Mouse (Mus musculus) MEL (cell line): ENCODE measurements at regions not wholly inside any gene's neighbourhood (a gene's known extent, or its start where the extent isn't known, plus 50 kb on each side); places are given as distances from the start of the nearest gene placed in this dataset.

ENCODE experiments used
- DNase-seq: peaks from one replicate; pipeline ENCODE4 v3.0.0; 2011; ENCODE audit warnings: low read depth, low spot score
- H3K27ac ChIP-seq: 2 replicates; pipeline ENCODE4 v1.5.1; 2012; ENCODE audit warnings: low read depth, mild to moderate bottlenecking, control low read depth, low read length, moderate library complexity; ENCODE audit not compliant: control insufficient read depth
- H3K27me3 ChIP-seq, 2 experiments: fragments of 150-350 bp in 1 of 2; sonication (generic) in 1 of 2; 2 replicates each; pipeline ENCODE4 v1.6.1; 2012; ENCODE audit warnings: low read length in 2 of 2, mild to moderate bottlenecking in 2 of 2, improper control_type of control experiment in 1 of 2, moderate library complexity in 1 of 2; ENCODE audit not compliant: insufficient read depth in 2 of 2, control insufficient read depth in 1 of 2
- H3K36me3 ChIP-seq, 2 experiments: 2 replicates each; pipeline ENCODE4 v1.6.1; 2012 to 2014; ENCODE audit warnings: low read length in 2 of 2, improper control_type of control experiment in 1 of 2, inconsistent platforms in 1 of 2, mild to moderate bottlenecking in 1 of 2; ENCODE audit not compliant: insufficient read depth in 2 of 2, control insufficient read depth in 1 of 2
- H3K4me1 ChIP-seq, 2 experiments: fragments of 150-350 bp in 1 of 2; sonication (generic) in 1 of 2; 2 replicates each; pipeline ENCODE4 v1.6.1; 2012; ENCODE audit warnings: low read length in 2 of 2, improper control_type of control experiment in 1 of 2, mild to moderate bottlenecking in 1 of 2; ENCODE audit not compliant: insufficient read depth in 2 of 2, control insufficient read depth in 1 of 2
- H3K4me3 ChIP-seq, 2 experiments: fragments of 150-350 bp in 1 of 2; sonication (generic) in 1 of 2; 2 replicates each; pipeline ENCODE4 v1.5.1; 2012; ENCODE audit warnings: low read depth in 2 of 2, low read length in 2 of 2, mild to moderate bottlenecking in 2 of 2, moderate library complexity in 2 of 2, control low read depth in 1 of 2, improper control_type of control experiment in 1 of 2; ENCODE audit not compliant: control insufficient read depth in 1 of 2, insufficient read depth in 1 of 2
- H3K79me2 ChIP-seq: 2 replicates; pipeline ENCODE4 v1.6.1; 2012; ENCODE audit warnings: mild to moderate bottlenecking, low read length, moderate library complexity; ENCODE audit not compliant: control insufficient read depth, poor library complexity, insufficient read depth
- H3K9ac ChIP-seq: 2 replicates; pipeline ENCODE4 v1.6.1; 2012; ENCODE audit warnings: low read depth, mild to moderate bottlenecking, control low read depth, low read length, moderate library complexity; ENCODE audit not compliant: control insufficient read depth, poor library complexity, severe bottlenecking
- H3K9me3 ChIP-seq: fragments of 150-350 bp; sonication (generic); replicated peaks from 2 replicates; pipeline ENCODE4 v1.6.1; 2012; ENCODE audit warnings: mild to moderate bottlenecking, low read length, improper control_type of control experiment, moderate library complexity; ENCODE audit not compliant: insufficient read depth
- BHLHE40 ChIP-seq: IDR thresholded peaks from 2 replicates; pipeline ENCODE4 v1.6.1; 2012; ENCODE audit warnings: low read depth, mild to moderate bottlenecking, inconsistent platforms, low read length, improper control_type of control experiment, borderline replicate concordance
- CHD1 ChIP-seq: IDR thresholded peaks from 2 replicates; pipeline ENCODE4 v1.6.1; 2012; ENCODE audit warnings: low read depth, mild to moderate bottlenecking, inconsistent platforms, low read length, improper control_type of control experiment
- CTCF ChIP-seq, 3 experiments: IDR thresholded peaks in 2 of 3; conservative IDR thresholded peaks in 1 of 3; 2 replicates each; pipeline ENCODE4 v1.5.1; 2011 to 2012; ENCODE audit warnings: low read length in 3 of 3, low read depth in 2 of 3, mild to moderate bottlenecking in 2 of 3, improper control_type of control experiment in 1 of 3, inconsistent platforms in 1 of 3, mixed read lengths in 1 of 3, moderate library complexity in 1 of 3; ENCODE audit not compliant: control insufficient read depth in 1 of 3, insufficient read depth in 1 of 3, poor library complexity in 1 of 3, severe bottlenecking in 1 of 3
- EP300 ChIP-seq, 2 experiments: IDR thresholded peaks; 2 replicates each; pipeline ENCODE4 v1.6.1; 2011; ENCODE audit warnings: improper control_type of control experiment in 2 of 2, low read length in 2 of 2, low read depth in 1 of 2, mild to moderate bottlenecking in 1 of 2
- ETS1 ChIP-seq: IDR thresholded peaks from 2 replicates; pipeline ENCODE4 v1.6.1; 2012; ENCODE audit warnings: low read depth, mild to moderate bottlenecking, inconsistent platforms, low read length, improper control_type of control experiment, moderate library complexity
- HCFC1 ChIP-seq: IDR thresholded peaks from 2 replicates; pipeline ENCODE4 v1.6.1; 2012; ENCODE audit warnings: low read depth, mild to moderate bottlenecking, inconsistent platforms, low read length, improper control_type of control experiment, moderate library complexity
- MYB ChIP-seq: IDR thresholded peaks from 2 replicates; pipeline ENCODE4 v1.6.1; 2011; ENCODE audit warnings: mild to moderate bottlenecking, low read depth, low read length, improper control_type of control experiment
- MYC ChIP-seq: IDR thresholded peaks from 2 replicates; pipeline ENCODE4 v1.6.1; 2011; ENCODE audit warnings: low read depth, mild to moderate bottlenecking, low read length, improper control_type of control experiment, moderate library complexity
- NELFE ChIP-seq: IDR thresholded peaks from 2 replicates; pipeline ENCODE4 v1.6.1; 2011; ENCODE audit warnings: low read depth, low read length, improper control_type of control experiment
- NRF1 ChIP-seq: IDR thresholded peaks from 2 replicates; pipeline ENCODE4 v1.6.1; 2014; ENCODE audit warnings: low read depth, mild to moderate bottlenecking, inconsistent platforms, low read length, improper control_type of control experiment, moderate library complexity; ENCODE audit not compliant: poor library complexity, insufficient read depth, severe bottlenecking
- RAD21 ChIP-seq: IDR thresholded peaks from 2 replicates; pipeline ENCODE4 v1.6.1; 2011; ENCODE audit warnings: mild to moderate bottlenecking, low read depth, low read length, improper control_type of control experiment
- SMC3 ChIP-seq: IDR thresholded peaks from 2 replicates; pipeline ENCODE4 v1.6.1; 2011; ENCODE audit warnings: low read depth, low read length, improper control_type of control experiment
- TAL1 ChIP-seq: IDR thresholded peaks from 2 replicates; pipeline ENCODE4 v1.6.1; 2012; ENCODE audit warnings: mild to moderate bottlenecking, inconsistent platforms, low read length, moderate library complexity, mixed read lengths
- UBTF ChIP-seq: IDR thresholded peaks from 2 replicates; pipeline ENCODE4 v1.6.1; 2012; ENCODE audit warnings: low read depth, mild to moderate bottlenecking, inconsistent platforms, low read length, improper control_type of control experiment, moderate library complexity, borderline replicate concordance; ENCODE audit not compliant: insufficient read depth
- USF1 ChIP-seq: IDR thresholded peaks from 2 replicates; pipeline ENCODE4 v1.6.1; 2014; ENCODE audit warnings: low read depth, mild to moderate bottlenecking, inconsistent platforms, low read length, improper control_type of control experiment, moderate library complexity
- ZC3H11A ChIP-seq: IDR thresholded peaks from 2 replicates; pipeline ENCODE4 v1.6.1; 2012; ENCODE audit warnings: low read depth, mild to moderate bottlenecking, inconsistent platforms, low read length, improper control_type of control experiment
- ZNF384 ChIP-seq: IDR thresholded peaks from 2 replicates; pipeline ENCODE4 v1.6.1; 2012; ENCODE audit warnings: low read depth, mild to moderate bottlenecking, inconsistent platforms, low read length, improper control_type of control experiment

- no peak for DNase-seq
- Histone ChIP-seq H3K4me3 (no peak overlapping the region), H3K79me2 (no peaks in the 10 kb centered on the region), H3K27ac (no peak overlapping the region), H3K36me3 (no peaks in the 10 kb centered on the region), H3K27me3 (no peaks in the 10 kb centered on the region), H3K9me3 (no peaks in the 10 kb centered on the region), H3K4me1 (no peaks in the 10 kb centered on the region), H3K9ac (no peak overlapping the region)
- TF ChIP-seq UBTF = no peak
- TF ChIP-seq MYC = no peak
- TF ChIP-seq ETS1 = no peak
- TF ChIP-seq NRF1 = no peak
- no peak for TF ChIP-seq SMC3
- TF ChIP-seq BHLHE40 = no peak
- no peak for TF ChIP-seq MYB
- no peak for TF ChIP-seq CTCF (IDR thresholded peaks at IDR 0.05 in 2 of 3, conservative IDR thresholded peaks at IDR 0.05 in 1 of 3; ENCODE audit: control insufficient read depth in 1 of 3, insufficient read depth in 1 of 3, low read depth in 2 of 3, low read length in 3 of 3, poor library complexity in 1 of 3, severe bottlenecking in 1 of 3)
- TF ChIP-seq ZC3H11A = no peak
- TF ChIP-seq RAD21 = no peak
- TF ChIP-seq NELFE = no peak
- TF ChIP-seq HCFC1 = no peak
- no peak for TF ChIP-seq USF1
- TF ChIP-seq TAL1 = no peak
Observed at GRCm38 (mm10) chr14:67143826-67144225, 1134.8 kb upstream of the Gulo start.

DNA sequence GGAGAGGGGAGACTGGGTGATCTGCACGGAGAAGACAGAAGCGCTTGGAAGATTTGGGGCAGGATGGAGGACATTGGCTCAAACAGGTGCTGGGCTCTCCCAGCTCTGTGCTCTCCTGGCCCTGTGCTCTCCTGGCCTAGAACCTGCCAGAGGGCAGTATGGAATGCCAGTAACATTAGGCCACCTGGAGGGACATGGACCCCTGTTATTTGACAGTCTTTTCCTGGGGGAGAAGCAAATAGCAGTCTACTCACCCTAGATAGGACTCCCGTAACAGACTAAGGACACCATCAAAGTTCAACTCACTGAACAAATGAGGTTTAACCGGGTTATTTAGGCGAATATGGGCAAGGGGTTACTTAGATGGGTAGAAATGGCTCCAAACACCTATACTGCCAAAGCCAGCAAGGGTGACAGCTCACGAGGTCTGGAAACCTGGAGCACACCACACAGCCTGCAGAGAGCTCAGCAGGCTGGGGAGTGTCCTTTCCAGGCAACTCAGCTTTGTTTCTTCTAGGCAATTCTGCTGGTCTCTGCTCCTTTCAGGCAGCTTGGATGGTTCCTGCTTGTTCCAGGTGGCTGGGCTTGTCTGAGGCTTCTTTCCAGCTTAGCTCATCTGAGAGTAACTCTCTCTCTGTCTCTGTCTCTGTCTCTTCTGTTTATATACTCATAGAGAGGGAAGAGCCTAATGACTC, 1133.7 kb upstream of the Gulo start:
- no peak for DNase-seq
- no peaks in the 10 kb centered on the region for H3K4me1 ChIP-seq
- H3K27ac ChIP-seq = no peak overlapping the region
- no peaks in the 10 kb centered on the region for H3K36me3 ChIP-seq
- no peak overlapping the region for H3K4me3 ChIP-seq
- TF ChIP-seq EP300 (IDR thresholded peaks at IDR 0.05; ENCODE audit: low read depth in 1 of 2, low read length in 2 of 2) (no peak), ZNF384 (no peak), CHD1 (no peak)
- TF ChIP-seq, all 39 proteins: peak for 0
- Histone ChIP-seq H3K79me2 (no peaks in the 10 kb centered on the region), H3K9me3 (no peaks in the 10 kb centered on the region), H3K27me3 (no peaks in the 10 kb centered on the region), H3K9ac (no peak overlapping the region)
